Mouse (Mus musculus) olfactory bulb, adult 2 months (tissue): ENCODE measurements around the gene Tcl1b1.
"Not testable (repeated sequence)": the region's sequence is repeated elsewhere in the genome, so short reads cannot be mapped to it uniquely, and the experiment has no call there.

Source experiments
- CTCF ChIP-seq: fragments of 200-500 bp; IDR thresholded peaks from 2 replicates; pipeline ENCODE4 v1.5.1; 2012; ENCODE audit warnings: low read depth, mild to moderate bottlenecking, low read length, moderate library complexity; ENCODE audit not compliant: insufficient read depth
- POLR2A ChIP-seq: fragments of 200-500 bp; IDR thresholded peaks from 2 replicates; pipeline ENCODE4 v1.6.1; 2012; ENCODE audit warnings: mild to moderate bottlenecking, low read depth, low read length, moderate library complexity; ENCODE audit not compliant: insufficient read depth

- not testable (repeated sequence) for TF ChIP-seq CTCF, POLR2A
Measured at GRCm38 (mm10) chr12:105181040-105181644, 21.7 kb downstream of the Tcl1b1 start.
